Comparison of ENCODE assay signal across 11 mouse cellular contexts in the genomic region with DNA sequence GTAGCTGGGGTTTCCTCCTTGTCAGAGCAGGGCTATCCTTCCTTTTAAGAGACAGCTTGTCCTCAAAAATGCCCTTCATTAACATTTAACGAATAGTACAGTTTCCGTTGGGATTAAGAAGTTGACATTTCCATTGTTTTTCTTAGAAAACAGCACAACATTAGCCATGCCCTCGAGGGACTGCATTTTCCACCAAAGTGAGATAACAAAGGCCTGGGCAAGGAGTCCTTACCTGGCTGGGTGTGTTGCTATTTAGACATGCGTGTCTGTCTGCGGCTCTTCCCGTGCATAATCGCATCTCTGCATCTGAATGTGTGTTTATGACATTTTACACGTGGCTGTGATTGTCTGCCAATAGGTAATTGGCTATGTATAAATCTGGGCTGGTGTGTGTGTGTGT. TPM values are rescaled to one million over a fixed set of nuclear protein-coding genes. Genes with fewer than 3 reads are reported as not detected.
DNase-seq lines count a peak whose midpoint lies in the region; ATAC-seq and TF ChIP-seq lines count a peak whose summit lies in the region.
"Had no signal": no experiment of that assay in that cellular context is flagged by ENCODE, and none has a peak within 500 bp of the region (broad histone marks: within the 10 kb centered on the region; RNA-seq: fewer than 3 reads in every experiment).

No protein-coding gene starts in this region.

- peak overlapping the region; percentile 55; the same call in 1 of the 2 replicates for H3K9ac ChIP-seq in ES-Bruce4 (ENCODE audit: low read depth, poor library complexity, severe bottlenecking)
- peak overlapping the region; percentile 38; the same call in 1 of the 2 replicates for H3K9ac ChIP-seq in forebrain, embryonic 15.5 days (replicated peaks)
- no peak overlapping the region for H3K9ac ChIP-seq in midbrain, embryonic 12.5 days (replicated peaks)
- no peak overlapping the region for H3K9ac ChIP-seq in liver, postnatal 0 days (replicated peaks)

- TF ChIP-seq CTCF in ES-Bruce4 (IDR thresholded peaks at IDR 0.05; ENCODE audit: low read depth, low read length), result no peak
- no peak for TF ChIP-seq CTCF in liver, postnatal 0 days (IDR thresholded peaks at IDR 0.05; ENCODE audit: low read depth)

- H3K4me3 ChIP-seq in ES-Bruce4 (ENCODE audit: low read depth, low read length), result no peak overlapping the region
- H3K4me3 ChIP-seq in forebrain, embryonic 15.5 days, result no peak overlapping the region
- H3K4me3 ChIP-seq in midbrain, embryonic 12.5 days, result no peak overlapping the region
- H3K4me3 ChIP-seq in liver, postnatal 0 days (ENCODE audit: low read depth, low read length), result no peak overlapping the region

- WGBS in forebrain, embryonic 15.5 days, result 4% methylated on average over 8 of the region's 8 CpGs
- 8% methylated on average over 8 of the region's 8 CpGs for WGBS in midbrain, embryonic 12.5 days
- WGBS in liver, postnatal 0 days (ENCODE audit: insufficient replicate concordance), result 45% methylated on average over 8 of the region's 8 CpGs

- no peaks in the 10 kb centered on the region for H3K9me3 ChIP-seq in ES-Bruce4 (replicated peaks; ENCODE audit: control insufficient read depth, insufficient read depth, low read length, poor library complexity, severe bottlenecking)
- H3K9me3 ChIP-seq in forebrain, embryonic 15.5 days, result no peaks in the 10 kb centered on the region
- no peaks in the 10 kb centered on the region for H3K9me3 ChIP-seq in midbrain, embryonic 12.5 days
- H3K9me3 ChIP-seq in liver, postnatal 0 days (ENCODE audit: low read length), result no peaks in the 10 kb centered on the region

- peak overlapping the region; percentile 98 for H3K27ac ChIP-seq in ES-Bruce4 (ENCODE audit: insufficient read depth, low read length)
- H3K27ac ChIP-seq in forebrain, embryonic 15.5 days (replicated peaks), result peak overlapping the region; percentile 90
- 0 out of 2 replicates have a peak overlapping the region, but pooled peaks have one; percentile 10 for H3K27ac ChIP-seq in midbrain, embryonic 12.5 days (replicated peaks)
- no peak overlapping the region for H3K27ac ChIP-seq in liver, postnatal 0 days (ENCODE audit: low read depth)

- ATAC-seq in forebrain, embryonic 15.5 days (replicated peaks), result no peak
- ATAC-seq in midbrain, embryonic 12.5 days (ENCODE audit: low FRiP score, low read depth), result peak; percentile 10; the same call in 1 of the 2 replicates
- ATAC-seq in monocyte, adult 5-6 weeks (replicated peaks; ENCODE audit: insufficient number of reproducible peaks, low FRiP score, low TSS enrichment, poor library complexity, severe bottlenecking), result no peak
- ATAC-seq in liver, postnatal 0 days, result no peak

- TF ChIP-seq POLR2A in ES-Bruce4 (IDR thresholded peaks at IDR 0.05; ENCODE audit: insufficient read depth, low read length), result no peak

- TF ChIP-seq EP300 in ES-Bruce4 (IDR thresholded peaks at IDR 0.05; ENCODE audit: insufficient read depth, low read depth, low read length), result peak; percentile 97
- no peak for TF ChIP-seq EP300 in liver, postnatal 0 days (IDR thresholded peaks at IDR 0.05; ENCODE audit: low read depth)

- no peaks in the 10 kb centered on the region for H3K36me3 ChIP-seq in ES-Bruce4 (ENCODE audit: control insufficient read depth, insufficient read depth, low read length, poor library complexity, severe bottlenecking)
- no peaks in the 10 kb centered on the region for H3K36me3 ChIP-seq in forebrain, embryonic 15.5 days
- H3K36me3 ChIP-seq in midbrain, embryonic 12.5 days, result no peaks in the 10 kb centered on the region
- H3K36me3 ChIP-seq in liver, postnatal 0 days (replicated peaks; ENCODE audit: insufficient read depth, low read length), result no peaks in the 10 kb centered on the region

- no peaks in the 10 kb centered on the region for H3K27me3 ChIP-seq in ES-Bruce4 (ENCODE audit: control insufficient read depth, insufficient read depth, low read length, poor library complexity, severe bottlenecking)
- no peaks in the 10 kb centered on the region for H3K27me3 ChIP-seq in forebrain, embryonic 15.5 days
- H3K27me3 ChIP-seq in midbrain, embryonic 12.5 days, result peaks cover 81% of the 10 kb centered on the region
- peaks cover 4% of the 10 kb centered on the region; the same call in 1 of the 2 replicates for H3K27me3 ChIP-seq in liver, postnatal 0 days (ENCODE audit: insufficient read depth, low read length)

- H3K4me1 ChIP-seq in ES-Bruce4 (ENCODE audit: control insufficient read depth, insufficient read depth, low read length), result peaks cover 24% of the 10 kb centered on the region
- peaks cover 57% of the 10 kb centered on the region for H3K4me1 ChIP-seq in forebrain, embryonic 15.5 days
- H3K4me1 ChIP-seq in midbrain, embryonic 12.5 days, result peaks cover 56% of the 10 kb centered on the region
- H3K4me1 ChIP-seq in liver, postnatal 0 days (ENCODE audit: insufficient read depth), result no peaks in the 10 kb centered on the region

- DNase-seq in R1 (ENCODE audit: low read depth, low spot score), result peak; percentile 95
- no peak for DNase-seq in liver, postnatal 0 days
- no peak for DNase-seq in layer of hippocampus, postnatal 14 days (ENCODE audit: low spot score in 2 of 2)

- no peak overlapping the region; the same call in 1 of the 2 replicates for H3K4me2 ChIP-seq in forebrain, embryonic 15.5 days (replicated peaks)
- peak overlapping the region; percentile 25 for H3K4me2 ChIP-seq in midbrain, embryonic 12.5 days (replicated peaks)
- H3K4me2 ChIP-seq in liver, postnatal 0 days (ENCODE audit: low read depth, low read length), result no peak overlapping the region
- H3K4me2 ChIP-seq: liver, embryonic 11.5 days had no signal

RNA-seq across cellular contexts. Expression of gene Aldh1b1, which starts 27.6 kb away (rescaled TPM):
- polyA plus RNA-seq in ES-Bruce4 (2011; ENCODE audit: insufficient read depth, insufficient read length, low read depth, missing spikeins), result 9.3 and 15.9 TPM in 2 replicates
- 25.7 and 27.4 TPM in 2 replicates for polyA plus RNA-seq in forebrain, embryonic 15.5 days (2015; fragmentation: Nextera tagmentation; extraction: Ambion mirVana)
- polyA plus RNA-seq in midbrain, embryonic 12.5 days (2016; fragmentation: Nextera tagmentation; extraction: Ambion mirVana), result 8.6 and 9.0 TPM in 2 replicates
- 5.1 to 16.0 TPM (median 5.4 TPM) in 3 replicates for total RNA-seq in monocyte, adult 5-6 weeks (2017)
- polyA plus RNA-seq in liver, postnatal 0 days (2015; fragmentation: Nextera tagmentation; extraction: Ambion mirVana), result 91.5 and 96.4 TPM in 2 replicates
- total RNA-seq in layer of hippocampus, postnatal 14 days (2021), result 10 to 100 TPM; 11.0 to 16.0 TPM

RNA-seq across cellular contexts. Expression of gene Igfbpl1, which starts 55.5 kb away (rescaled TPM):
- 2.3 and 4.1 TPM in 2 replicates for polyA plus RNA-seq in ES-Bruce4 (2011; ENCODE audit: insufficient read depth, insufficient read length, low read depth, missing spikeins)
- 114 and 126 TPM in 2 replicates for polyA plus RNA-seq in forebrain, embryonic 15.5 days (2015; fragmentation: Nextera tagmentation; extraction: Ambion mirVana)
- 63.3 and 69.5 TPM in 2 replicates for polyA plus RNA-seq in midbrain, embryonic 12.5 days (2016; fragmentation: Nextera tagmentation; extraction: Ambion mirVana)
- total RNA-seq in monocyte, adult 5-6 weeks (2017), result not detected in 3 replicates
- not detected in 2 replicates for polyA plus RNA-seq in liver, postnatal 0 days (2015; fragmentation: Nextera tagmentation; extraction: Ambion mirVana)
- 10 to 100 TPM; 37.1 to 43.7 TPM for total RNA-seq in layer of hippocampus, postnatal 14 days (2021)
- total RNA-seq: gastrocnemius, adult 18-20 months; megakaryocyte progenitor cell, adult 5-6 weeks had no signal
- polyA plus RNA-seq: lung, embryonic 16.5 days had no signal

Comparison
In these comparisons a context has a peak if more than half of its experiments do, and no peak if none do; other contexts are left out.
1. H3K9ac ChIP-seq: peak in ES-Bruce4 (single experiment) and forebrain, embryonic 15.5 days (single experiment); none in midbrain, embryonic 12.5 days (single experiment) and liver, postnatal 0 days (single experiment).
2. RNA of gene Igfbpl1, which starts 55.5 kb away (polyA plus RNA-seq): 114 to 126 TPM in forebrain, embryonic 15.5 days and 63.3 to 69.5 TPM in midbrain, embryonic 12.5 days; 2.3 to 4.1 TPM in ES-Bruce4 and not detected in liver, postnatal 0 days; every median in the first group is over 10 times any median in the second.